Mouse (Mus musculus) ES-E14 (cell line): ENCODE measurements around the gene Rpp21. TPM values are rescaled to one million over a fixed set of nuclear protein-coding genes. Genes with fewer than 3 reads are reported as not detected.

Experiments used
- DNase-seq: peaks from one replicate; pipeline ENCODE4 v3.0.0-alpha.2; 2013; ENCODE audit warnings: low read depth, low spot score
- H3K27ac ChIP-seq: 2 replicates; pipeline ENCODE4 v1.5.1; 2012; ENCODE audit warnings: low read depth, mild to moderate bottlenecking, low read length, moderate library complexity, mixed read lengths; ENCODE audit not compliant: poor library complexity, insufficient read depth, severe bottlenecking
- H3K36me3 ChIP-seq: 2 replicates; pipeline ENCODE4 v1.6.1; 2012; ENCODE audit warnings: mild to moderate bottlenecking, low read length, moderate library complexity, mixed read lengths; ENCODE audit not compliant: control insufficient read depth, poor library complexity, insufficient read depth, severe bottlenecking
- H3K4me1 ChIP-seq, 2 experiments: fragments of 150-350 bp in 1 of 2; sonication (generic) in 1 of 2; 2 replicates each; pipeline ENCODE4 v1.6.1; 2012; ENCODE audit warnings: low read length in 2 of 2, mild to moderate bottlenecking in 1 of 2, mixed read lengths in 1 of 2; ENCODE audit not compliant: control insufficient read depth in 2 of 2, insufficient read depth in 2 of 2, poor library complexity in 1 of 2
- H3K4me3 ChIP-seq, 2 experiments: fragments of 150-350 bp in 1 of 2; sonication (generic) in 1 of 2; 2 replicates each; pipeline ENCODE4 v1.5.1; 2012; ENCODE audit warnings: low read length in 2 of 2, low read depth in 1 of 2, mild to moderate bottlenecking in 1 of 2, mixed read lengths in 1 of 2; ENCODE audit not compliant: insufficient read depth in 1 of 2, poor library complexity in 1 of 2, severe bottlenecking in 1 of 2
- H3K9ac ChIP-seq: 2 replicates; pipeline ENCODE4 v1.6.1; 2012; ENCODE audit warnings: low read depth, mild to moderate bottlenecking, low read length, mixed read lengths; ENCODE audit not compliant: poor library complexity, insufficient read depth, severe bottlenecking
- H3K9me3 ChIP-seq: fragments of 150-350 bp; sonication (generic); 2 replicates; pipeline ENCODE4 v1.6.1; 2012; ENCODE audit warnings: low read depth, mild to moderate bottlenecking, low read length; ENCODE audit not compliant: control insufficient read depth, insufficient read depth
- CHD2 ChIP-seq: IDR thresholded peaks from 2 replicates; pipeline ENCODE4 v1.6.1; 2014; ENCODE audit warnings: mild to moderate bottlenecking, low read depth, low read length, inconsistent platforms
- HCFC1 ChIP-seq: IDR thresholded peaks from 2 replicates; pipeline ENCODE4 v1.6.1; 2012; ENCODE audit warnings: low read length, inconsistent platforms, borderline replicate concordance; ENCODE audit not compliant: insufficient read depth
- MAFK ChIP-seq: IDR thresholded peaks from 2 replicates; pipeline ENCODE4 v1.6.1; 2014; ENCODE audit warnings: mild to moderate bottlenecking, low read depth, low read length, inconsistent platforms; ENCODE audit not compliant: insufficient read depth
- ZC3H11A ChIP-seq: IDR thresholded peaks from 2 replicates; pipeline ENCODE4 v1.6.1; 2012; ENCODE audit warnings: low read depth, mild to moderate bottlenecking, inconsistent platforms, low read length, borderline replicate concordance
- ZNF384 ChIP-seq: IDR thresholded peaks from 2 replicates; pipeline ENCODE4 v1.6.1; 2012; ENCODE audit warnings: low read depth, low read length, inconsistent platforms
- in situ Hi-C, 2 experiments: fragments of 600-800 bp; cut with MboI; formaldehyde crosslinking; loops; one replicate each; pipeline ENCODE4 v1.15.1; 2025; ENCODE audit warnings: low sequenced_read_pairs in 2 of 2, inconsistent platforms in 1 of 2; ENCODE audit not compliant: unreplicated experiment in 2 of 2
- total RNA-seq: library from RNA; depleted of rRNA; stranded (reverse); fragments of 300-350 nt; gene quantifications from 2 replicates; pipeline ENCODE4 v1.2.3, GENCODE M21; 2012

Rpp21 gene
- total RNA-seq, 1 experiment, result 45.2 TPM

- Histone ChIP-seq H3K4me1 (0 out of 4 replicates have a peak, but pooled peaks cover 0 to 2% of the 10 kb centered on the region in 2 experiments), H3K27ac (no peak overlapping the region; the same call in 1 of the 2 replicates), H3K4me3 (no peak overlapping the region), H3K9me3 (no peaks in the 10 kb centered on the region), H3K9ac (no peak overlapping the region; the same call in 1 of the 2 replicates), H3K36me3 (peaks cover 33% of the 10 kb centered on the region)
- DNase-seq, result no peak
- no peak for TF ChIP-seq MAFK
- TF ChIP-seq CHD2, result no peak
- no peak for TF ChIP-seq ZNF384
- no peak for TF ChIP-seq ZC3H11A
- TF ChIP-seq HCFC1, result no peak
- in situ Hi-C loops, result no loop called here
Observed at GRCm38 (mm10) chr17:36264273-36264925, 6.5 kb upstream of the Rpp21 start.

DNA sequence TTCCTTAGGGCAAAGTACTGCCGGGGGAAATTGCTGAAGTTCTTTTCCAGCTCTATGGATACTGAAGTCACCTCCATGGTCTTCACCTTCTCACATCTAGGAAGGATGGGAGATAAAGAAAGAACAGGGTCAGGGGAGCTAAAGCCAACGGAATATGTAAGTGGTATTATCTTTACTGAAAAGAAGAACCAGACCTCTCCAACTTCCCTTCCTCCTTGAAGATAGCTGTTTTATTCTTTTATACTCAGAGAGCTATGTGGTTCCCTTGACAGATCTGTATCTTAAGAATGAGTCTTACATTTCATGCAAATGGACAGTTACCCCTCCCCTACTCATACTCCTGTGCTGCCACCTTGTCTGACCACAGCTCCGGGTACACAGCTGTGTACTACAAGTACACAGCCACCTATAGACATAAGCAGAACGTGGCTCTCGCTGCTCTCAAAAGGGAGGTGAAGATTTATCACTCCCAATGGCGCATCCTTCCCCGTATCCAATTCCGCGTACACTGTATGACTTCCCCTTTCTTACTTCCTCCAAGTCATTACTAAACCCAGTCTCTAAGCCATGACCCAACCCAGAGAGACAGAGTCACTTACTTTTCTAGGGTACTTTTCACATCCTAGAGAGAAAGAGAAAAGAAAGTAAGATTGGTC, 3.8 kb upstream of the Rpp21 start:
- Histone ChIP-seq H3K9me3 (no peaks in the 10 kb centered on the region), H3K4me3 (no peak overlapping the region), H3K9ac (no peak overlapping the region), H3K27ac (no peak overlapping the region), H3K4me1 (0 out of 4 replicates have a peak, but pooled peaks cover 0 to 2% of the 10 kb centered on the region in 2 experiments), H3K36me3 (peaks cover 22% of the 10 kb centered on the region)
- in situ Hi-C loops, result no loop called here
- no peak for TF ChIP-seq ZC3H11A
- no peak for TF ChIP-seq ZNF384
- no peak for TF ChIP-seq MAFK
- no peak for TF ChIP-seq HCFC1
- no peak for TF ChIP-seq CHD2
- DNase-seq, result no peak

GRCm38 (mm10) chr17:36257241-36257947, 475 bp downstream of the Rpp21 start:
- in situ Hi-C loops, result no loop called here
- Histone ChIP-seq H3K36me3 (peaks cover 15% of the 10 kb centered on the region), H3K9me3 (no peaks in the 10 kb centered on the region), H3K9ac (peak overlapping the region; percentile 89), H3K4me3 (peak overlapping the region; percentile 92 to 97), H3K4me1 (peaks cover 0 to 2% of the 10 kb centered on the region in 2 experiments; a peak in 2 of 4 replicates), H3K27ac (peak overlapping the region; percentile 15; the same call in 1 of the 2 replicates)
- TF ChIP-seq MAFK (no peak), ZC3H11A (no peak), HCFC1 (peak; percentile 82), ZNF384 (peak; percentile 64), CHD2 (no peak)
- DNase-seq, result no peak

GRCm38 (mm10) chr17:36253087-36253600, 4.7 kb downstream of the Rpp21 start:
- in situ Hi-C loops, result no loop called here
- no peak overlapping the region for H3K9ac ChIP-seq
- DNase-seq, result no peak
- no peak overlapping the region for H3K4me3 ChIP-seq
- no peak overlapping the region; the same call in 1 of the 2 replicates for H3K27ac ChIP-seq
- H3K36me3 ChIP-seq, result peaks cover 3% of the 10 kb centered on the region; the same call in 1 of the 2 replicates
- TF ChIP-seq ZC3H11A (no peak), CHD2 (no peak), ZNF384 (no peak)
- no peaks in the 10 kb centered on the region for H3K9me3 ChIP-seq
- H3K4me1 ChIP-seq, result peaks cover 0 to 4% of the 10 kb centered on the region in 2 experiments; a peak in 2 of 4 replicates
